Mouse (Mus musculus) lung, postnatal 25 days (tissue): ENCODE measurements around the gene Ckap2l.

Experiments used
- DNase-seq: peaks from one replicate; pipeline ENCODE4 v3.0.0; 2022; ENCODE audit warnings: low spot score

Ckap2l gene

DNA sequence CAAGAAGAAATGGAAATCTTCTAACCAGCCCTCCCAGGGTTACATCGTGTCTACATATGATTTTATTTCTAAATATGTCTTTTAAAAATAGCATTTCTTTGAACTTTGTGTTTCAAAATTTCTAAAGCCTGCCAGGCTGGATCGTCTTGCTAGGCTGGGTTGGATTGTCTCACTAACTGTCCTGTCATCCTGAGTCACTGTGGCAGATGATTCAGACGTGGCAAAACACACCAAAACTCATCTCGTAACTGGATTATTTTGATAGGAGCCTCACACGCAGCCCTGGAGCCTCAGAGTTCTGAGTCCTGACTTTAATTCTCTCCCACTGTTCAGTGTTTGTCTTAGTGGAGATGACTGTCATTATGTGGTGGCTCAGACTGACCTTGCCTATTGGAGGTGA, 33.9 kb downstream of the Ckap2l start:
- DNase-seq, result no peak

GRCm38 (mm10) chr2:129261151-129261794, 35.7 kb downstream of the Ckap2l start:
- no peak for DNase-seq

DNA sequence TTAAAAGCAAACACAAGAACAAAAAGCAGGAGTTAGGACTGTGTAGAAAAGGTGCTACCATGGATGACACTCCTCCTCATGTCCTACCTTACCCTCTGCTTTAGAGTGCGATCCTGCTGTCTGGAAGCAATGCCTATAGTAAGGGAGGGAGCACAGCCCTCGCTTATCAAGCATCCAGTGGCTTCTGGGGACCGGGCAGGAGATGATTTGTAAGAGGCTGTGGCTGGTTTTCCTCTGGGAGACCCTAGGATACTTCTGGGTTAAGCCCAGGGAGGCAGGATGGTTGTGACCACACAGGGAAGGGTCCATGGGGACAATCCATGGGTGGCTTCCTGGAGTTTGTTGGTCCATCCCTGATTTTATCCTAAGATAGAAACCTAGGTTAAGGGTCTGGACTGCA, 36.4 kb downstream of the Ckap2l start:
- no peak for DNase-seq

GRCm38 (mm10) chr2:129258475-129259211, 38.4 kb downstream of the Ckap2l start:
- peak; percentile 81 for DNase-seq

DNA sequence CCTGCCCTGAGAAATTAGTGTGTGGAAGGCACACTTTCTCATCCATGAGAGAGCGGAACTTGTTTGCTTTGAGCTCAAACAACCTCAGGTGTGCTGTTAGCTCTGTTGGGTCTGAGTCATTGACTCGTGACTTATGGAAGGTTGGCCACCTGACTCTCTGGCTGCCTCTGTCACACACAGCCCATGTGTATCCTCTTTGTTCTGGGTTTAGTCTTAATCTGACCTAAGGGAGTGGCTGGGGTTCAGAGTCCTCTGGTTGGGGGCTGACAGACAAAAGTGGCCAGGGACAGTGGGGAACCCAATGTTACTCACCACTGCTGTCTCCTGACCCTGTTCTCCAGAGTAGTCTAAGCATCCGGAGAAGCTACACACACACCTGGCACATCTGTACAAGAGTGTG, 39.0 kb downstream of the Ckap2l start:
- no peak for DNase-seq

DNA sequence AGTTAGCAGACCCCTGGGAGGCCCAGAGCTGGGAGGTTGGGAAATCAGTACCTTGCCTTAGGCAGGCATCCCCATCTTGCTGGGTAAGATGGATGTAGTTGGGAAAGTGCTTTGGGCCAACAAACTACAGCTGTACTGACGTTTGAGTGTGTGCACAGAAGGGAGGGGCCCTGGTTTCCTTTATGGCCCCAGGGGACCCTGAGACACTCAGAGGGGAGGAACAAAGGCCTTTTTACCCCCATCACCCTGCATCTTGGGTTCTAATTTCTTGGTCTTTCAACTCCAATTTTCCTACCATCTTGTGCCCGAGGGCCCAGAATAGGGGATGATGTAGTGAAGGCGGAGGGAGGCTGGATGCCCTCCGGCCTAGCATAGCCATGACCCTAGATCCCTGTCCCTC, 41.0 kb downstream of the Ckap2l start:
- no peak for DNase-seq

- DNase-seq, result no peak
These were observed 42.9 kb downstream of the Ckap2l start for GRCm38 (mm10) chr2:129254076-129254475.

- no peak for DNase-seq
These were observed 43.4 kb downstream of the Ckap2l start for GRCm38 (mm10) chr2:129253631-129253970.

DNA sequence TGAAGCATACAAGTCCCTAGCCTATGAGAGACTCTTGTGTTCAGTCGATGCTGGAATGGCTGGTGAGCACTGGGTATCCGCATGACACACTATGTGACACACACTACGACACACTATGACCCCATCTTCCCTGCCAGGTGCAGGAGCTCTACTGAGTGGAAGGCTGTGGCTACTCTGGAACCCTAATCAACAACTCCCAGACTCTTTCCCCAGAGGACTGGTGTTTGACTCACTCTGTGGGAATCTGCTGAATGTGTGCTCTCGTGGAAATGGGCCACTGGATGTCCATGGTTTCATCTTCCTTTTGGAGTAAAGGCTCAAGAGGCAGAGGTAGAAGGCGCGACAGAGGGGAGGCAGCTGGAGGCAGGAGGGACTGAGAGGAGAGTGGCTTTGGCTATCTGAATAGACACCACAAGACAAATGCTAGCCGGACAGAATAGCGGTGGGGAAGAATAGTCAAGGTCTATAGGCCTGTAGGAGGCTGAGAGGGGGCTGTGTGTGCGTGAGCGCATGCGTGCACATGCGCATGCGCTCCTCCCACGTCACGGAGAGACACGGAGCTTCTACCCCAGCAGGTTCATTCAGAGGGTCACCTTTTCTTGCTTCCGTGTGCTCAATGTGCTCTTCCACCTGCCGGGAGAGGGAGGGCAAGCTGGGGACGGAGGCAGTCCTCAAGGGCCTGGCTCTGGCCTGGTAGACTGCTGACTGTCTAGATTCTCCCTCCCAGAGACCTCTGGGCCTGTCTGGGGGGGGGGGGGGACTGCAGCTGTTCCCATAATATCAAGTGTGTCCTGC, 44.0 kb downstream of the Ckap2l start:
- DNase-seq, result no peak

GRCm38 (mm10) chr2:129249321-129249720, 47.7 kb downstream of the Ckap2l start:
- no peak for DNase-seq

- DNase-seq, result no peak
These were observed 49.3 kb downstream of the Ckap2l start for GRCm38 (mm10) chr2:129247707-129248121.

DNA sequence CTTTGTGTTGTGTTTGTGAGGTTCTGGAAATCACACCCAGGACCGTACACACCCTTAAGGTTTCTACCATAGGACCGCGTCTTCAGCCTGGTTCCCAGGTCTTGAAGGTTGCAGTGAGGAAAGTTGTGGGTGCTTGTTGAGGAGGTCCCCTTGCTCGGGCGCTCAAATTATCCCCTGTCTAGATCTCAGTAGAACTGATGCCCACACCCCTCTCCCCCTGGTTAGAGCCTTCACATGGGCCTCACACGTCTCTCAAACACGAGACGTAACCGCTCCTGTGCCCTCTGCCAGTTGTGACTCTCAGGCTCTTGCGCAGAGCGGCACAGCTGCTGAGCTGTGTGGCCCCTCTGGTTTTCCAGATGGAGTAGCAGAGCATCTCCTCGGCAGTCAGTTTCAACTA, 50.1 kb downstream of the Ckap2l start:
- no peak for DNase-seq

- DNase-seq, result no peak
These were observed 50.6 kb downstream of the Ckap2l start for GRCm38 (mm10) chr2:129246436-129246835.

DNA sequence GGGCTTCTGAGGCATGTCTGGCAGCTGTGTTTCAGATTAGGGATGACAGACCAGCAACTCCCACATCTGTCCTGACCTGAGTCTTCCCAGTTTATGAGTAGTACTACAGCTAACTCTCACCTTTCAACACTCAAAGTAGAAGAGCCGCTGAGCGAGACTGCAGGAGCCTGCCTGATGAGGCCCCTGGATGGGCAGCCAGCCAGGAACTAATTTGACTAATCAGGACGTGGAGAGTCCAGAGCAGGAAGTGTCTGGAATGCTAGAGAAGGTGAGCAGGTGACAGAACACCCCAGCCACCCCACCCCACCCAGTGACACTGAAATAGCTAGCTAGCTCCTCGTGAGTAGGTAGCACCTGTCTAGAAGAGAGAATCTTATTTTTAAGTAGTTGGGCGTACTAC, 51.4 kb downstream of the Ckap2l start:
- DNase-seq, result no peak

GRCm38 (mm10) chr2:129244446-129245120, 52.4 kb downstream of the Ckap2l start:
- DNase-seq, result no peak

DNA sequence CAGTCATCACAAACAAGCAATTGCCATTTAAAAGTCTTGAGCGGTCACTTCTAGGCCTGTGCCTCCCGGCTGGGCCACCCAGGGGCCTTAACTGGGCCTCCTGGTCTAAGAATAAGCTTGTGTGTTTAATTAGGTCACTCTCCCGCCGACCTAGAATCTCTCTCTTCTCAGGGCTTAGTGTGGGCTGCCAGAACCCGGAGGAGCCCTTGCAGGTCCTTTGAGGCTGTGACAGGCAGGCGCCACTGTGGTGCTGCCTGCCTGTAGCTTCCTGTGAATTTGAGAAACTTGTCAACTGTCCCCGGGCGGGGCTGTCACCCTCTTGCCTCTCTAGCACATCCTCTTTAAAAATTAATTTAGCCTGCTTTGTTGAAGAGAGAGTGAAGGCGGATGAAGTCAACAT, 53.2 kb downstream of the Ckap2l start:
- no peak for DNase-seq

GRCm38 (mm10) chr2:129243005-129243404, 54.0 kb downstream of the Ckap2l start:
- no peak for DNase-seq

- DNase-seq, result no peak
These were observed 54.9 kb downstream of the Ckap2l start for GRCm38 (mm10) chr2:129241845-129242833.

GRCm38 (mm10) chr2:129240726-129241432, 56.1 kb downstream of the Ckap2l start:
- no peak for DNase-seq

GRCm38 (mm10) chr2:129236526-129236925, 60.5 kb downstream of the Ckap2l start:
- no peak for DNase-seq

- no peak for DNase-seq
These were observed 62.3 kb downstream of the Ckap2l start for GRCm38 (mm10) chr2:129234731-129235130.
